Mouse (Mus musculus) limb, embryonic 11.5 days (tissue): ENCODE results near the gene Lima1. TPM values are rescaled to one million over a fixed set of nuclear protein-coding genes. Genes with fewer than 3 reads are reported as not detected.
"Not testable (repeated sequence)": the region's sequence is repeated elsewhere in the genome, so short reads cannot be mapped to it uniquely, and the experiment has no call there.

Experiments used
- ATAC-seq: fragments of 200-750 bp; cut with Nextera tagmentation; 2 replicates; pipeline ENCODE4 v1.8.0; 2017; ENCODE audit warnings: low read depth; ENCODE audit not compliant: insufficient number of reproducible peaks, low FRiP score, low TSS enrichment
- DNase-seq: peaks from one replicate; pipeline ENCODE4 v3.0.0-alpha.2; 2015; ENCODE audit warnings: low spot score
- H3K27ac ChIP-seq: fragments of 300-500 bp; sonication (generic); replicated peaks from 2 replicates; pipeline ENCODE4 v1.5.1; 2014; ENCODE audit warnings: low read depth, mild to moderate bottlenecking, low read length
- H3K27me3 ChIP-seq: fragments of 300-500 bp; sonication (generic); 2 replicates; pipeline ENCODE4 v1.6.1; 2014; ENCODE audit warnings: mild to moderate bottlenecking, low read length, mixed read lengths; ENCODE audit not compliant: control insufficient read depth, insufficient read depth
- H3K36me3 ChIP-seq: fragments of 300-500 bp; sonication (generic); 2 replicates; pipeline ENCODE4 v1.6.1; 2014; ENCODE audit warnings: mild to moderate bottlenecking, low read length, moderate library complexity, mixed read lengths; ENCODE audit not compliant: control insufficient read depth, insufficient read depth
- H3K4me1 ChIP-seq: fragments of 300-500 bp; sonication (generic); 2 replicates; pipeline ENCODE4 v1.6.1; 2014; ENCODE audit warnings: low read length, mixed read lengths; ENCODE audit not compliant: control insufficient read depth, insufficient read depth
- H3K4me2 ChIP-seq: fragments of 300-500 bp; sonication (generic); 2 replicates; pipeline ENCODE4 v1.6.1; 2014; ENCODE audit warnings: low read depth, mild to moderate bottlenecking, moderate library complexity; ENCODE audit not compliant: severe bottlenecking
- H3K4me3 ChIP-seq: fragments of 300-500 bp; sonication (generic); 2 replicates; pipeline ENCODE4 v1.5.1; 2014; ENCODE audit warnings: low read depth, low read length
- H3K9ac ChIP-seq: fragments of 300-500 bp; sonication (generic); 2 replicates; pipeline ENCODE4 v1.6.1; 2014; ENCODE audit warnings: mild to moderate bottlenecking, low read length
- H3K9me3 ChIP-seq: fragments of 300-500 bp; sonication (generic); 2 replicates; pipeline ENCODE4 v1.6.1; 2016; ENCODE audit warnings: low read length; ENCODE audit not compliant: control insufficient read depth
- WGBS: fragments of 180-500 bp; shearing (Covaris S2); extraction: QIAGEN DNeasy Blood & Tissue Kit; methylation state at CpG from one replicate; pipeline ENCODE4 v1.1.7; 2014; 5-methylcytosine and 5-hydroxymethylcytosine counted together
- polyA plus RNA-seq: library from polyadenylated mRNA; unstranded; fragments of >200 nt; fragmentation: Nextera tagmentation; extraction: Ambion mirVana; gene quantifications from 2 replicates; pipeline ENCODE4 v1.2.1, GENCODE M21; 2014

Lima1 gene
- polyA plus RNA-seq, 1 experiment from 2014 or later, result 72.9 TPM

- no peaks in the 10 kb centered on the region; the same call in 1 of the 2 replicates for H3K9me3 ChIP-seq
- DNase-seq (no peak), ATAC-seq (no peak)
- H3K27ac ChIP-seq, result no peak overlapping the region
- H3K4me2 ChIP-seq, result no peak overlapping the region
- no peak overlapping the region for H3K4me3 ChIP-seq
- 71% methylated on average over 9 of the region's 9 CpGs for WGBS
- peaks cover 25% of the 10 kb centered on the region; the same call in 1 of the 2 replicates for H3K36me3 ChIP-seq
- no peaks in the 10 kb centered on the region for H3K27me3 ChIP-seq
- no peaks in the 10 kb centered on the region for H3K4me1 ChIP-seq
- no peak overlapping the region for H3K9ac ChIP-seq
Observed at GRCm38 (mm10) chr15:99787625-99788120, 87.6 kb downstream of the Lima1 start.

- ATAC-seq, result no peak
- H3K27me3 ChIP-seq, result no peaks in the 10 kb centered on the region
- peaks cover 11% of the 10 kb centered on the region for H3K36me3 ChIP-seq
- H3K9ac ChIP-seq, result no peak overlapping the region
- DNase-seq, result no peak
- WGBS, result 91% methylated on average over 16 of the region's 16 CpGs
- H3K4me3 ChIP-seq, result no peak overlapping the region
- H3K27ac ChIP-seq, result no peak overlapping the region
- no peaks in the 10 kb centered on the region for H3K4me1 ChIP-seq
- no peak overlapping the region for H3K4me2 ChIP-seq
- no peaks in the 10 kb centered on the region for H3K9me3 ChIP-seq
Observed at GRCm38 (mm10) chr15:99778677-99779335, 96.5 kb downstream of the Lima1 start.

GRCm38 (mm10) chr15:99778148-99778547 is 97.1 kb downstream of the Lima1 start:
- Histone ChIP-seq H3K36me3 (peaks cover 9% of the 10 kb centered on the region), H3K27ac (no peak overlapping the region), H3K4me2 (no peak overlapping the region), H3K27me3 (no peaks in the 10 kb centered on the region), H3K4me3 (no peak overlapping the region), H3K9me3 (no peaks in the 10 kb centered on the region), H3K9ac (no peak overlapping the region), H3K4me1 (no peaks in the 10 kb centered on the region)
- ATAC-seq (no peak), DNase-seq (no peak)
- WGBS, result 32% methylated on average over 7 of the region's 7 CpGs

- no peaks in the 10 kb centered on the region for H3K27me3 ChIP-seq
- no peaks in the 10 kb centered on the region for H3K9me3 ChIP-seq
- no peak overlapping the region for H3K4me2 ChIP-seq
- ATAC-seq (peak; percentile 32; the same call in 1 of the 2 replicates), DNase-seq (no peak)
- no peak overlapping the region for H3K4me3 ChIP-seq
- WGBS, result 33% methylated on average over 3 of the region's 3 CpGs
- peaks cover 3% of the 10 kb centered on the region; the same call in 1 of the 2 replicates for H3K4me1 ChIP-seq
- H3K36me3 ChIP-seq, result no peaks in the 10 kb centered on the region
- H3K9ac ChIP-seq, result no peak overlapping the region
- no peak overlapping the region for H3K27ac ChIP-seq
Observed at GRCm38 (mm10) chr15:99772925-99773324, 102.3 kb downstream of the Lima1 start.

- H3K36me3 ChIP-seq, ATAC-seq: not testable (repeated sequence)
Observed at GRCm38 (mm10) chr15:99772881-99772924, 102.6 kb downstream of the Lima1 start, which contains the start of gene Cers5. Gene Cers5 (minus strand): TSS chr15:99772885.

GRCm38 (mm10) chr15:99772277-99772880 is 102.9 kb downstream of the Lima1 start:
- no peaks in the 10 kb centered on the region for H3K27me3 ChIP-seq
- H3K4me1 ChIP-seq, result peaks cover 3% of the 10 kb centered on the region; the same call in 1 of the 2 replicates
- peak overlapping the region; percentile 94 for H3K27ac ChIP-seq
- H3K4me3 ChIP-seq, result peak overlapping the region; percentile 71
- WGBS, result under 1% methylated on average over 37 of the region's 41 CpGs
- no peaks in the 10 kb centered on the region for H3K9me3 ChIP-seq
- ATAC-seq (peak; percentile 95), DNase-seq (peak; percentile 95)
- peak overlapping the region; percentile 81 for H3K4me2 ChIP-seq
- H3K36me3 ChIP-seq, result no peaks in the 10 kb centered on the region
- H3K9ac ChIP-seq, result peak overlapping the region; percentile 94

More at GRCm38 (mm10) chr15:99772881-99772924, 102.6 kb downstream of the Lima1 start, which contains the start of gene Cers5:
- Histone ChIP-seq H3K9ac (peak within 1 kb of the TSS; percentile 94), H3K4me2 (peak within 1 kb of the TSS; percentile 81), H3K4me3 (peak within 1 kb of the TSS; percentile 71), H3K27ac (peak within 1 kb of the TSS; percentile 94)
- not testable (repeated sequence) for H3K27me3 ChIP-seq, DNase-seq, H3K9me3 ChIP-seq, H3K4me1 ChIP-seq

- no peaks in the 10 kb centered on the region for H3K36me3 ChIP-seq
- H3K4me3 ChIP-seq, result peak overlapping the region; percentile 71
- no peaks in the 10 kb centered on the region for H3K9me3 ChIP-seq
- WGBS, result under 1% methylated on average over 54 of the region's 59 CpGs
- peak overlapping the region; percentile 94 for H3K27ac ChIP-seq
- peak; percentile 42 for ATAC-seq
- no peaks in the 10 kb centered on the region for H3K27me3 ChIP-seq
- peak overlapping the region; percentile 81 for H3K4me2 ChIP-seq
- peaks cover 3% of the 10 kb centered on the region; the same call in 1 of the 2 replicates for H3K4me1 ChIP-seq
- peak overlapping the region; percentile 94 for H3K9ac ChIP-seq
- peak; percentile 63 for DNase-seq
Observed at GRCm38 (mm10) chr15:99771601-99772276, 103.5 kb downstream of the Lima1 start.

GRCm38 (mm10) chr15:99771004-99771500 is 104.2 kb downstream of the Lima1 start:
- WGBS, result 27% methylated on average over 5 of the region's 5 CpGs
- H3K4me1 ChIP-seq, result peaks cover 3% of the 10 kb centered on the region; the same call in 1 of the 2 replicates
- peak overlapping the region; percentile 81 for H3K4me2 ChIP-seq
- peak overlapping the region; percentile 71 for H3K4me3 ChIP-seq
- ATAC-seq (no peak), DNase-seq (no peak)
- H3K27me3 ChIP-seq, result no peaks in the 10 kb centered on the region
- H3K9me3 ChIP-seq, result no peaks in the 10 kb centered on the region
- H3K9ac ChIP-seq, result peak overlapping the region; percentile 94
- no peaks in the 10 kb centered on the region for H3K36me3 ChIP-seq
- no peak overlapping the region for H3K27ac ChIP-seq
